Mouse (Mus musculus): ENCODE results near the gene Spef1.
"Not testable (repeated sequence)": the region's sequence is repeated elsewhere in the genome, so short reads cannot be mapped to it uniquely, and the experiment has no call there.

Spef1 gene

DNA sequence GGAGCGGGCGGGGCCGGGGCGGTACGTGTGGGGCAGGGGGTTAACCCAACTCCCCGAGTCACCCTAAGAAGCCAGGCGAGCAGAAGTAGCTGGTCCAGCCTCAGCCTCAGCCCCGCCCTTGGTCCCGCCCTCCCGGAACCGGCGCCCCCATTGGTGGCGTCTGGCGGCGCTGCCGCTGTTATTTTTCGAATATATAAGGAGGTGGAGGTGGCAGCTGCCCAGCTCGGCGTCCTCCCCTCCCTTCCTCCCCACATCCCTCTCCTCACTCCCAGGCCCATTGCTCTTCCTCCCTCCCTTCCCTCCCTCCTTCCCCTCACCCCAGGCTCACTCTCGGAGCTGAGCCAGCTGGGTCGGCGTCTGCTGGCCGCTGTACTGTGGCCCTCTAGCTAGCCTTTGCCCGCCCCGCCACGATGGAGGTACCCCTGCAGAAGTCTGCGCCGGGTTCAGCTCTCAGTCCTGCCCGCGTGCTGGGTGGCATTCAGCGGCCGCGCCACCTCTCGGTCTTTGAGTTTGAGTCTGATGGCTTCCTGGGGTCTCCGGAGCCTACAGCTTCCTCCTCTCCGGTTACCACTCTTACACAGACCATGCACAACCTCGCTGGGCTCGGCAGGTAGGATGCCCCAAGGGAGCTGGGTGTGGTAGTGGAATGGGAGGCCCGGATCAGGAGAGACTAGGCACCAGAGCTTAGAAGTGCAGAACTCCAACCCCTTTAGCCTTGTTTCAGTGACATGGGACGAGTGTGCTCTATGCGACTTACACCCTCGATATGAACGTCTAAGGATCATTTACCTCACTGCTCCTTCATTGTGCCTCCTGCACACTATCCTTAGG lies at the start of gene Spef1, which contains the start of gene Cdc25b:
Gene Spef1 (minus strand): TSS at position 512 of the 831 bp plus-strand sequence.
Gene Cdc25b (plus strand): TSS at position 179 of the 831 bp plus-strand sequence.
- DNase-seq (ENCODE audit: low spot score): no peak

DNA sequence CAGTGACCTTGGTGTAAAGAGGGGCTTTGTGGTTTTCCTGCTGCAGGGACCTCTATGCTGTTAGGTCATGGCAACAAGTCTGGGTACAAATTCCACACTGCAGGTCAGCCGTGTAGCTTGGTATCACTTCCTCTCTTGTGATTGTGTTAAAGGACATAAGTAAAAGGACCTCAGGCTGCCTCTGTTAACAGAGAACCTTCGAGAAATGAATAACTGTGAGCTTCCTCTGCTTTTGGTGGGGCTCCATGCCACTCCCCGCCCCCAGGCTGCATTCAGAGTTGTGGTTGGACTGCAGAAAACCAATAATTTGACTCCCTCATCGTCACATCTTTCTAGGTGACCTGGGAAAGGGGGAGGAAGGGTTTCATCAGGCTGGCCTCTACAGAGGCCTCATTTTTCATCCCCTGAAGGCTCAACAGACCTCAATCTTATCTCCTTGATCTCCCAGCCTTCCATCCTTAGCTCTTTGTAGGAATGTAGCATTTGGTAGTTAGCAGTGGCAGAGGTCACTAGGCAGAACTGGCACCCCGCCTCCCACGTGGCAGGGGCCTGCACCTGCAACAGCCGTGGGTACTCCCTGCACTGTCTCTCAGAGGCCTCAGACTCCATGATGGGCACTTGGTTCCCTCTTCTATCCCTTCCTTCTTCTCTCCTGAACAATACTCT lies 48.0 kb upstream of the Spef1 start:
- DNase-seq (ENCODE audit: low spot score): no peak

DNA sequence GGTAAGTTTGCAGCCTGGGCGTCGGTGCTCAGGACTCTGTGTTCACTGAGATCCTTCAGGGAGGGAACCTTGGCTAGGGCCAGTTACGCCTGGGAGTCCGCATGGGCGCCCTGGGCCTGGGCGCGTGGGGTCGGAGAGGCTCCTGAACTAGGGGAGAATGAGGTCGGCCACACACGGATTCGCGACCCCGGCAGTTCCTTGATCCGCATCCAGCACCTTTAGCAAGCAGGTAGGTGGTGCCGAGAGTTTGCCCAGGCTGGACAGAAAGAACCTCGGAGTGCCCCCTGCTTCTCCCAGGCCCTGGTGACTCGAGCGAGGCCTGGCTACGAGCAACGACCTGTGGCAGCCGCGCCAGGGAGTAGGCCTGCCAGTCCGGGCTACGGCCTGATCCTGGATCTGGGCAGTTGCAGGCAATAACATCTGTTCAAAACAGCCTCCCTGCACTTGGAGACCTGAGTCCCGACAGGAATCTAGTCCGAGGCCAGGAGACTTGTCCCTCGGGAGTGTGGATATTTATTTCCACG lies 47.1 kb upstream of the Spef1 start:
- no peak for DNase-seq (ENCODE audit: low spot score)

DNA sequence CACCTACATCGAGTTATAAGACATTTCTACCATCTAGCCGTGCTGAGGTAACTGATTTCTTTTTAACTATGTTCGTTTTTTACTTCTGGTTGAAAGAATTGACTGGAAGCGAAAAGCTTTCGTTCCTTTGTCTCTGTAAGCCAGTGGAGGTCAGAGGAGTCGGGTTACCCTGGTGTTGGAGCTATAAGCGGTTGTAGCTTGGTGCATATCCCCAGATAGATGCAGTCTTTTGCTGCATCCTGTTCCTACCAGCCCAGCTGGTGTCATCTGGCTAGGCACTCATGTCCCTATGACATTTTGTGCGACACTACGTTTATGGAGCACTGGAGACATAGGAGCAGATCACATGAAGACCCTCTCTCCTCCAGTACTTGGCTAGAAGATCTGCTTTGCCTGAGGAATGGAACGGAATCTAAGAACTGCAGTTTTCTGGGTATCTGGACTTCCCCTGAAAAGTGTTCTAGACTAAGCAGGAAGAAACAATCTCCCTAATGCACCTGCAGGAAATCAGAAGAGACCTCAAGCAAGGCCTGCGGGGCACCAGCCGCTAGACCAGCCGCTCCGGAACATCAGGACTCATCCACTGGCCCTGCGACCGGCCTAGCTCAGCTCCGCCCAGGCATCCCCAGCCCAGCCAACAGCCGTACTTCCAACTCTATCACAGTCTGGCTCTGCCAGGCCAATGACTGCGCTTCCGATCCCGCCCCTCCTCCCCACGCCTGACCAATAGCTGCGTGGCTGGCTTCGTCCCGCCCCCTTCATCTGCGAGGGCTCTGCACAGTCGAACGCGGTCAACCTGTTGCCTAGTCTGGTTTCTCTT lies 46.4 kb upstream of the Spef1 start, which contains the start of gene Mavs:
Gene Mavs (plus strand): TSS at position 757 of the 820 bp plus-strand sequence.
- peak; percentile 78 for DNase-seq (ENCODE audit: low spot score)

DNA sequence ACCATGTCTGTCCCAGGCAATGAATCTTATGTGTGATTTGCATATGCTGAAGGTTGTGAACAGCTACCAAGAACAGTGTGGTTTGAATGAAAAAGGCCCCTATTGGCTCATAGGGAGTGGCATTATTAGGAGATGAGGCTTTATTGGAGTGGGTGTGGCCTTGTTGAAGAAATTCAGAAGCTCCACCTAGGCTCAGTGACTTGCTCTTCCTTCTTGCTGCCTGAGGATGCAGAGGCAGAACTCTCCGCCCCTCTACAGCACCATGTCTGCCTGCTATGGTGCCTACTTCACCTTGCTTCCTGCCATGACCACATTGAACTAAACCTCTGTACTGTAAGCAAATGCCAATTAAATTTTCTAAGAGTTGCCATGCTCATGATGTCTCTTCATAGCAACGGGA lies 45.5 kb upstream of the Spef1 start:
- DNase-seq (ENCODE audit: low spot score): no peak

DNA sequence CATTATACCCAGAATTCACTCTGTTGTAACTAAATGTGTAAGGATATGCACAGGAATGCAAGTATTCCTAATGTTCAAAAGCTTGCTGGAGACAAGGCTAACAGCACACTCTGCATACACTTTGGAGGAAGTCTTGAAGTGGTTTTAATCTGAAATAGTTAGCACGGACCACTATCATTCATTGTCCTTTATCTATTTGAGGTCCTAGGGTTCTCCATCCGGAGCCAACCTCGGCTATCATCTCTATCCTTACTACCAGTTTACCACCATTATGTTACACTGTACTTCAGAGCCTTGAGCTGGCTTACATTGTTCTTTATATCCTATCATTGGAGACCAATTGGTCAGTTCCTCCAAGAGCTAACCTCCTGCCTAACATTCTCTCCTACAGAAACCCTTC lies 40.2 kb upstream of the Spef1 start:
- DNase-seq (ENCODE audit: low spot score): no peak

DNA sequence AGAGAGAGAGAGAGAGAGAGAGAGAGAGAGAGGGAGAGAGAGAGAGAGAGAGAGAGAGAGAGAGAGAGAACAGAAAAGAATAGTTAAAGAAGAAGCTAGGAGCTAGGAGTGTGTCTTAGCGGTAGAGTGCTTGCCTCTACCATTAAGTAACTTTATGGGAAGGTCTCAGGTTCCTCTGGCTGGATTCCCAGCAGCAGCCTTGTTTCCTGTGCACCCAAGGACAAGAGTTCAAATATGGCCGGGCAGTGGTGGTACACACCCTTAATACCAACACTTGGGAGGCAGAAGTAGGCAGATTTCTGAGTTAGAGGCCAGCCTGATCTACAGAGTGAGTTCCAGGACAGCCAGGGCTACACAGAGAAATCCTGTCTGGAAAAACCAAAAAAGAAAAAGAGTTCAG lies 39.6 kb upstream of the Spef1 start:
- not testable (repeated sequence) for DNase-seq (ENCODE audit: low spot score)

DNA sequence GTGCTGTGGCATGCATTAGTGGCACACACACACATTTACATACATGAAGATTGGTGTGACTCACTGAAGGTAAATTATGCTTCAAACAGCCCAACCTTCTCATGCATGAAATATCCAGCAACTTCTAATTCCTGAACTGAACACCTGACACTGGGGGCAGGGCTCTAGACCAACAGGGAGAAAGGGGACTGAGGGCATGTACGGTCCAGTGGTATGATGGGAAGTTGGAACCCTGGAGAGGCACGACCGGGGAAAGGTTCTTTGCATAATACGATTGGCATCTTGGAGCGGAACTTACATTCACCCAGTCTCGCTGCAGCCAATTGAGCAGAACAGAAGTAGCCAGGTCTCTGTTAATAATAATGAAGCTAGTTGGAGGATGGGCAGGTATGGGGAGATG lies 38.1 kb upstream of the Spef1 start:
- DNase-seq (ENCODE audit: low spot score): no peak

DNA sequence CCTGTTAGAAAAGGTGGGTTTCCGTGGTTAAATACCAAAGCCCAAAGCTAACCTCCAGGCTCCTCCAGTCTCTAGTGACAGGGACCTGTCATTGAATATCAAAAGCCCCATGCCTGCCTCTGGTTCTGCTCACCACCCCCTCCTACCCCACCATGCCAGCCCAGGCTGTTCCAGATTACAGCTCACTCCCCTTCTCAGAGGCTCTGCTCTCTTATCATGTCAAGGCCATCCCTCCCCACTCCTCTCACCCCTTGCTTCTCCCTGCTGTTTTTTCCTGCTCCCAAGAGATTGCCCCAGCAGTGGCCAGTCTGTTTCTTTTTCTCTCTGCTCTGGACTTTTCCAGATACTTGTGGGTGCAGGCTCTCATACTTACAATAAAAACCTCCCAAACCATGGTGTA lies 36.5 kb upstream of the Spef1 start:
- DNase-seq (ENCODE audit: low spot score): no peak

DNA sequence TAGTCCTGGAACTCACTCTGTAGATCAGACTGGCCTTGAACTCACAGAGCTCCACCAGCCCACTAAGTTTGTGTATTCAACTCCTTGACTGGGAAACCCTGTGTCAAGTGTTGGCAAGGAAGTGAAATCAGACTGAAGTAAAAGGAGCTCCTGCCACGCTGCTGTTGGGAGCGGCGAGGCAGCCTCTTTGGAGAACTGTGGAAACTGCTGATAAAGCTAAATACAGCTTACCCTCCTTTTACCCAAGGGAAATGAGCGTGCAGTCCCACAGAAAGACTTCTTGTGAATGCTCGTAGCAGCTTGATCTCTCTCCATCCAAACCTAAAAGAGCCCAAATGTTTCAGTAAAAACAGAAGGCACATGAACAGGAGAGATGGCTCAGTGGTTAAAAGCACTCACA lies 35.5 kb upstream of the Spef1 start:
- DNase-seq (ENCODE audit: low spot score): no peak

DNA sequence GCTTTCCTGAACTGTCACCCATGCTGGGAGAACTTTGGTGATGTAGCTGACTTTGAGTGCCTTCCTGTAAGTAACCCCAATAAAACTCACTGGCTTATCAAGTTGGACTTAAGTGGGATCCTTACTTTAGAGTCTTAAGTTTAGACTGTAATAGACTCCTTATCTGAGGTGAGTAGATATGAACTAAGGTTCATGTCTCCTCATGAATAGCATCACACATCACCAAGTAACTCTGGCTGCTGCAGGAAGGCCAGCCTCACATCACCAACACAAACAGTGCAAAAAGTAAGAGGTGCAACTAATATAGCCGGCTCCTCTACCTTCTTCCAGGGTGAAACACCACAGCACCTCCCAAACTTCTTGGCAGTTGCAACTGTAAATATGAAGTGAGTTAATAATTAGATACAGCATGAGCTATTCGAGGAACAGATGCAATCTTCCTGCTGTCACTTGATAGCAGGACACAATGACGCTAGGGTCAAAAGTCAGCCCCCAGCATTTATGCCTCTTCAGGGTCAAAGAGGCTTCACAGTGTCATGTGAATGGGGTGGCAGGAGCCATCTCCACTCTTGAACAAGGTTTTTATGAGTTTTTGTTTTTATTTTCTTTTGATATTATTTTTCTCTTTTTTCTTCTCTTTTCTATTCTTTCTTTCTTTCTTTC lies 34.9 kb upstream of the Spef1 start:
- no peak for DNase-seq (ENCODE audit: low spot score)

DNA sequence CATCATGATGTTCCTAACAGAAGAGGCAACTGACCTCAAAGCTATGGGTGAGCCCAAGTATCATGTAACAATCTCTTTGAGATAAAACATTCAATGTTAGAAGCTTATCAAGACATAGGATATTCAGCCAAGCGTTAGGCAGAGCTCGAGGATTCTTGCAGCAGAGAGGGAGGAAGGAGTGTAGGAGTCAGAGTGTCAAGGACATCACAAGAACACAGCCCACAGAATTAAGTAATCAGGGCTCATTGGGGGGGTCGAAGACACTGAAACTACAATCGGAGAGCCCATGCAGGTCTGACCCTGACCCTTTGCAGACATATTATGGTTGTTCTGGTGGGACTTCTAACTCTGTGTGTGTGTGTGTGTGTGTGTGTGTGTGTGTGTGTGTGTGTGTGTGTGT lies 32.9 kb upstream of the Spef1 start:
- no peak for DNase-seq (ENCODE audit: low spot score)

DNA sequence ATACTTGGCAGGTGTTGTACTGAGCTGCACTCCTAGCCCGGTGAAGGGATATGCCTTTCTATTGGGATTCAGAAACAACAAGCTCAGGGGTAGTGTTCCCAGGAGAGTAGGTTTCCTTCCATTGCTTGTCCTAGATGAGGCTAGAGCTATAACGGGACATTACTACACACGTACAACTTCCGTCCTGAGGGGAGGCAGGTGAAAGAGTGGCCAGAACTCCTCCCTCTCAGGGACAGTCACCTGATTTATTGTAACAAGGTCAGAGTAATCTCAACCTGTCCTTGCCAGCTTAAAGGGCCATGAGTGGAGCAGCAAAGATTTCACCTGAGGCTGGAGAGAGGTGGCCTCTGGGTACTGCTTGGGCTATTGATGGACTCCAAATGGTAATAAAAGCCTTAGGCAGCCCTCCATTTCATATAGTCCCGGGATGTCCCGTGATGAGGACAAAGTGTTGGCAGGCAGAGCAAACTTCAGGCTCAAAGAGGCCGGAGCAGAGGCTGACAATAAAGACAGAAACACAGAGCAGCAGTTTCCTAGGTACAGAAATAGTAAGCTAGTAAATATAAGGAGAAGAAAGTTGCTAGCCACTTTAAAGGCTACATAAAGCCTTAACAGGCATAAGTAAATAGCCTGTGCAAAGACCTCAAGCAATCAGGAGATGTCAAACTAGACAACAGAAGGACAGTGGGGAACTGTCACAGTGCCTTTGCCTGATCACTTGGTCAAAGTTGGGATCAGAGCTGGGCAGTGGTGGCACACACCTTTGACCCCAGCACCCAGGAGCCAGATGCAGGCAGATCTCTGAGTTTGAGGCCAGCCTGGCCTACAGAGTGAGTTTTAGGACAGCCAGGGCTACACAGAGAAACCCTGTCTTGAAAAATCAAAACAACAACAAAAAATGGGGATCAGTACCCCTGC lies 29.1 kb upstream of the Spef1 start:
- DNase-seq (ENCODE audit: low spot score): no peak

DNA sequence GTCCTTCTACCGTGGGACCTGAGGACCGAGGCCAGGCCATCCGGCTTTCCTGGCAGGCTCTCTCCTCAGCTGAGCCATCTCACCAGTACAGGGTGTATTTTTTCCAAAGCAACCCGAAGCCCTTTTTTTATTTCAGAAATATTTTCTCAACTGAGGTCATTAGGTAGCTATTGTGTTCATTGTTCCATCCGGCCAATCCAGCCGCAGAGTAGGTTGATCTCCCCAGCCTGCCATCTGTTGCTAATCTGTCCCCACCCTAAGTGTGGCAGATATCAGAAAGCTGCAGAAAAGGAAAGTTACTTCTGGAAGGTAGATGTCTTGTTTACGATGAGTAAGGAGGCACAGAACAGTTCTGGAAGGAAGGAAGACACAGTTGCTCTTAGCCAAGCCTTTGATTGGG lies 26.7 kb upstream of the Spef1 start:
- DNase-seq (ENCODE audit: low spot score): no peak

DNA sequence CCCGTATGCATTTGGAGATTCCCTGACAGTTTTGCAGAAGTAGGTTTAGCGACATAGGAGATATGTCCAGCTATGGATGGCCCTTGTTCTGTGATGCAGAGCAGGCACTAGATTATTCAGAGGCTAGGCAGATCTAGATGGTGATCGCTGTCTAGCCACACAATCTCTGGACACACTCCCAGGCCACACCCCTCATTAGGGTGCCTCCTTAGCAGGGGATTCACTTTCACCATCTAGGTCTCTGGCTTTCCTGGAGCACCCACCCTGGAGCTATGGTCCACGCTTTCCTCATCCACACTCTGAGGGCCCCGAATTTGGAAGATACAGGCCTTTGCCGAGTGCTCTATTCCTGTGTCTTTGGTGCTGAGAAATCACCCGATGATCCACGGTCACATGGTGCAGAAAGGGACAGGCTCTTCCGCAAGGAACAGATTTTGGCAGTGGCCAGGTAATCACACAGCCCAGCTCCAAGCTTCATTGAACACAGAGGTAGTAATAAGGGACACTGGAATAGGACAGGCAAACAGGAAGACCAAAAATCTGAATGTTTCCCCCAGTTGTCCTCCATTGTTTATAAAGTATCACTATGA lies 24.0 kb upstream of the Spef1 start:
- no peak for DNase-seq (ENCODE audit: low spot score)

DNA sequence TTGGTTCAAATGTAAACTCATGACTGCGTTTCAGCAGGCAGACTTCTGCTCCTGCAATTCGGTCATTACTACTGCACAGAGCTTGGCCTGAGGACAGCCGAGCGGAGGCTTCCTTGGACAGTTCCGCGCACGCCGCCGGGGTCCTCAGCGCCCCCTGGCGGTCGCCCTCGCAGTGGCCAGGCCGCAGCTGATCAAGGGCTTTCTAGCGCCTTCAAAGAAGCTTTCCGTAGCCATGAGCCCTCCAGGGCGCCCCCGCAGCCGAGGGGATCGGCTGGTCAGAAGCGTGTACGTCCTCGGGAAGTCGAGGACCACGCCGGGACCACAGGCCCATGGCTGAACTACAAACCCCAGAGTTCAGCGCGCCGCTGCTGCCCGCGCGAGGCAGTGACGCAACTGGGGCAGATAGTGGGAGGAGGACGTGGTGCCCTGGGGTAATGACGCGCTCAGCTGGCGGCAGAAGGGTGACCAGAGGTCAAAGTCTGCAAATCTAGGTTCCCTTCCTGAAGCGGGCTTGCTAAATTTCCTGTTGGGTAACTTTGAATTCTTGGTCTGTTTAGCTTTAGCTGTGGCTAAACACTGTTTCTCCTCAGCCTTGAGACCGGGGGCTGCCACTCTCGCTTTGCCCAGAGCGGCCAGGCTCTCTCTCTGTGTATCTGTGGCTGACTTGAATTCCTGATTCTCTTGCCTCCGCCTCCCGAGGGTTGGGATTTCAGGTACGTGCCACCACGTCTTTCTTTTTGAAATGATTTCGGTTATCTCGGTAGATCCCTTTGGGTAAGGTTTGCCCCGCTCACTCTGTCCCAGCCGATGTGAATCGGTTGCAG lies 23.1 kb upstream of the Spef1 start:
- peak; percentile 94 for DNase-seq (ENCODE audit: low spot score)

DNA sequence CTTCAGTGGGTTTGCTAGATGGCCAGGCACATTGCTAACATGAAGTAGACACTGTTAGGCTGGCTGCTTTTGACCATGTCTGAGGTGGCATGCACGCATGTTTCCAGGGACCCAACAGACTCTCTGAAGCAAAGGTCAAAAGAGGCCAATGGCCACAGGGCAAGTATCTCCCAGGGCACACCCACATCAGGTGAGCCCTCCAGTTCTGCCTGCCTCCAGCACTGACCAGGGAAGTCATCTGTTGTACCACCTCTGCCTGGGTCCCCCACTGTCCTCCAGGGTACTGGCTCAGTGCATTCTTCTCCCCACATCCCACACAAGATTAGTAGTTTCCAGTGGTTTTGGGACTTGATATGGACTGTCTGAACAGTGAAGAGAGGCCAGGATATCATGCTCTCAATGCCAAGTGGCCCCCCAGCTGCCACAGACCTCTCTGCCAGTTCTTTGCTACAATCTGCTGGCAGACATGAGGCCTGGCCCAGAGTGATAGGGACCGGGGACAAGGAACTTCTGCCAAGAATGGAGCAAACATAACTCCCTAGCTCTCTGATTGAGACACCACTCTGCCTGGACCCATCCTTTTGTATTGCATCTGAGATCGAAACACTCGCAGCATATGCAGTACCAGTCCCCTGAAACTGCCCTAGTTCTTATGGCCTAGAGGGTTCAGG lies 22.2 kb upstream of the Spef1 start:
- DNase-seq (ENCODE audit: low spot score): no peak

DNA sequence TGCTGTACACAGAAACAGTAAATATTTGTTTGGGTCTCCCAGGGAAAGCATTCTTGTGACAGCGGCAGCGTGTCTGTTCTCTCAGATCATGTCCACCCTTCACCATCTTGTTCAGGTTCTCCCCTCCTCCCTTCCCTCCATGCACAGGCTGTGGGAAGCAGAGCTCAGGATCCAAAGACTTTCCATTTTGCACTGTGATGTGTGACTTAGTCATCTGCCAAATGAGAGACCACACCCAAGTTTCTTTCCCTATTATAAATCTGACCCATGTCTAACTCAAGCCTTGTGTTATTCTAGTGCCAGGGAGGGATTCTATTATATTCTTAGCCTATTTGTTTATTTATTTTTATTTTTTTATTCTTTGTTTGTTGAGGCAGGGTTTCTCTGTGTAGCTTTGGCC lies 21.3 kb upstream of the Spef1 start:
- DNase-seq (ENCODE audit: low spot score): no peak

DNA sequence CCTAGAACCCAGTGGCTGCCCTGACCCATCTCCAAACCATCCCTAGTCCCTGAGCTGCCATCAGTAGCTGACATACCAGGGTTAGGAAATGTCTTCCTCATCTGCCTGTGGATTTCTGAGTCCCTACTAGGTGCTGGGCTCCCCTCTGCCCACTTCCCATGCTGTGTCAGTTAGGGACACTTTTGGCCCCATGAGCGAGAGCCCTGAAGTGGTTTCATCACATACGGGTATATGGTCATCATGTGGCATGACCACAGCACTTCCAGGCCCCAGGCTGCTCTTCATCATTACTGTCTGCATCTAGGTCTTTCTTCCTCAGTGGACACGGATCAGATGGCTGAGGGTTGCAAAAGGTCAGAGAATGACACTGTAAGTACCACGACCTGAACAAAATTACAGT lies 19.7 kb upstream of the Spef1 start, which contains the start of gene Ap5s1:
Gene Ap5s1 (plus strand): TSS at position 301 of the 400 bp plus-strand sequence.
- DNase-seq (ENCODE audit: low spot score): no peak

Measured in urinary bladder, postnatal 10 days (tissue).